Mouse (Mus musculus) cerebellum, adult 9-11 months (tissue): ENCODE measurements at regions not wholly inside any gene's neighbourhood (a gene's known extent, or its start where the extent isn't known, plus 50 kb on each side); places are given as distances from the start of the nearest gene placed in this dataset.
A peak's percentile ranks its signal among the peaks of the same experiment; 100 is the strongest.

Experiments used
- DNase-seq: peaks from one replicate; pipeline ENCODE4 v3.0.0; 2022

- DNase-seq: no peak
Observed at GRCm38 (mm10) chr10:106058050-106058449, 216.9 kb upstream of the Mettl25 start.

- DNase-seq: no peak
Observed at GRCm38 (mm10) chr10:106038497-106038896, 197.3 kb upstream of the Mettl25 start.

- DNase-seq: no peak
Observed at GRCm38 (mm10) chr10:106038033-106038432, 196.9 kb upstream of the Mettl25 start.

GRCm38 (mm10) chr10:106033416-106033815 lies 192.2 kb upstream of the Mettl25 start:
- DNase-seq: no peak

- DNase-seq: no peak
Observed at GRCm38 (mm10) chr10:106024648-106025047, 183.5 kb upstream of the Mettl25 start.

- DNase-seq: no peak
Observed at GRCm38 (mm10) chr10:106023639-106024215, 182.5 kb upstream of the Mettl25 start.

GRCm38 (mm10) chr10:106015965-106016364 lies 174.8 kb upstream of the Mettl25 start:
- DNase-seq: no peak

- no peak for DNase-seq
Observed at GRCm38 (mm10) chr10:106015436-106015835, 174.3 kb upstream of the Mettl25 start.

- no peak for DNase-seq
Observed at GRCm38 (mm10) chr10:106010131-106010530, 169.0 kb upstream of the Mettl25 start.

- DNase-seq: peak; percentile 9
Observed at GRCm38 (mm10) chr10:106007331-106007730, 166.2 kb upstream of the Mettl25 start.

- no peak for DNase-seq
Observed at GRCm38 (mm10) chr10:106006861-106007260, 165.7 kb upstream of the Mettl25 start.

GRCm38 (mm10) chr10:106006061-106006460 lies 164.9 kb upstream of the Mettl25 start:
- DNase-seq: no peak

GRCm38 (mm10) chr10:105957468-105957867 lies 116.3 kb upstream of the Mettl25 start:
- no peak for DNase-seq

GRCm38 (mm10) chr10:105933309-105933708 lies 92.1 kb upstream of the Mettl25 start:
- no peak for DNase-seq

- no peak for DNase-seq
Observed at GRCm38 (mm10) chr10:105932786-105933185, 91.6 kb upstream of the Mettl25 start.

- DNase-seq: no peak
Observed at GRCm38 (mm10) chr10:105927596-105927995, 86.4 kb upstream of the Mettl25 start.

GRCm38 (mm10) chr10:105926912-105927238 lies 85.7 kb upstream of the Mettl25 start:
- no peak for DNase-seq

GRCm38 (mm10) chr10:105926229-105926911 lies 85.2 kb upstream of the Mettl25 start:
- DNase-seq: no peak

GRCm38 (mm10) chr10:105899677-105900076 lies 58.5 kb upstream of the Mettl25 start:
- no peak for DNase-seq

- no peak for DNase-seq
Observed at GRCm38 (mm10) chr10:105899225-105899624, 58.0 kb upstream of the Mettl25 start.
